Mouse (Mus musculus) neural tube, embryonic 11.5 days (tissue): ENCODE measurements around the gene Cdon. TPM values are rescaled to one million over a fixed set of nuclear protein-coding genes. Genes with fewer than 3 reads are reported as not detected.

ENCODE experiments used
- ATAC-seq: fragments of 200-750 bp; cut with Nextera tagmentation; 2 replicates; pipeline ENCODE4 v1.8.0; 2017; ENCODE audit warnings: moderate number of reproducible peaks, mild to moderate bottlenecking, moderate TSS enrichment, moderate library complexity; ENCODE audit not compliant: insufficient read depth, low FRiP score, low TSS enrichment
- DNase-seq: peaks from one replicate; pipeline ENCODE4 v3.0.0-alpha.2; 2015; ENCODE audit warnings: low spot score
- H3K27ac ChIP-seq: fragments of 300-500 bp; sonication (generic); 2 replicates; pipeline ENCODE4 v1.5.1; 2014; ENCODE audit warnings: low read depth, mild to moderate bottlenecking, low read length
- H3K27me3 ChIP-seq: fragments of 300-500 bp; sonication (generic); 2 replicates; pipeline ENCODE4 v1.6.1; 2014; ENCODE audit warnings: mild to moderate bottlenecking, low read length, mixed read lengths; ENCODE audit not compliant: control insufficient read depth, insufficient read depth
- H3K36me3 ChIP-seq: fragments of 300-500 bp; sonication (generic); 2 replicates; pipeline ENCODE4 v1.6.1; 2014; ENCODE audit warnings: mild to moderate bottlenecking, low read length, moderate library complexity, mixed read lengths; ENCODE audit not compliant: control insufficient read depth, insufficient read depth
- H3K4me1 ChIP-seq: fragments of 300-500 bp; sonication (generic); 2 replicates; pipeline ENCODE4 v1.6.1; 2014; ENCODE audit warnings: low read length, mixed read lengths; ENCODE audit not compliant: control insufficient read depth, insufficient read depth
- H3K4me2 ChIP-seq: fragments of 300-500 bp; sonication (generic); 2 replicates; pipeline ENCODE4 v1.6.1; 2014; ENCODE audit warnings: low read depth, mild to moderate bottlenecking, moderate library complexity
- H3K4me3 ChIP-seq: fragments of 300-500 bp; sonication (generic); 2 replicates; pipeline ENCODE4 v1.5.1; 2014; ENCODE audit warnings: low read depth, low read length
- H3K9ac ChIP-seq: fragments of 300-500 bp; sonication (generic); 2 replicates; pipeline ENCODE4 v1.6.1; 2014; ENCODE audit warnings: mild to moderate bottlenecking, low read length
- H3K9me3 ChIP-seq: fragments of 300-500 bp; sonication (generic); 2 replicates; pipeline ENCODE4 v1.6.1; 2016; ENCODE audit warnings: low read length; ENCODE audit not compliant: control insufficient read depth
- WGBS: fragments of 180-500 bp; shearing (Covaris S2); extraction: QIAGEN DNeasy Blood & Tissue Kit; methylation state at CpG from one replicate; pipeline ENCODE4 v1.1.7; 2014; 5-methylcytosine and 5-hydroxymethylcytosine counted together
- polyA plus RNA-seq: library from polyadenylated mRNA; unstranded; fragments of >200 nt; fragmentation: Nextera tagmentation; extraction: Ambion mirVana; gene quantifications from 2 replicates; pipeline ENCODE4 v1.2.1, GENCODE M21; 2014

Cdon gene
- polyA plus RNA-seq, 1 experiment from 2014 or later = 8.5 TPM

- Histone ChIP-seq H3K4me2 (no peak overlapping the region), H3K27me3 (no peaks in the 10 kb centered on the region), H3K36me3 (no peaks in the 10 kb centered on the region), H3K27ac (no peak overlapping the region), H3K4me1 (no peaks in the 10 kb centered on the region), H3K4me3 (no peak overlapping the region), H3K9ac (no peak overlapping the region), H3K9me3 (no peaks in the 10 kb centered on the region)
- no peak for DNase-seq
- ATAC-seq = no peak
- 26% methylated on average over 4 of the region's 4 CpGs for WGBS
These were observed 74.0 kb downstream of the Cdon start for GRCm38 (mm10) chr9:35494937-35495336.

GRCm38 (mm10) chr9:35495471-35495870 lies 74.5 kb downstream of the Cdon start:
- Histone ChIP-seq H3K4me3 (no peak overlapping the region), H3K9me3 (no peaks in the 10 kb centered on the region), H3K4me2 (no peak overlapping the region), H3K27me3 (no peaks in the 10 kb centered on the region), H3K4me1 (no peaks in the 10 kb centered on the region), H3K36me3 (no peaks in the 10 kb centered on the region), H3K9ac (no peak overlapping the region), H3K27ac (no peak overlapping the region)
- ATAC-seq (no peak), DNase-seq (no peak)
- 67% methylated on average over 3 of the region's 3 CpGs for WGBS

- H3K36me3 ChIP-seq = no peaks in the 10 kb centered on the region
- WGBS = 87% methylated on average over 6 of the region's 6 CpGs
- ATAC-seq (no peak), DNase-seq (no peak)
- no peak overlapping the region for H3K27ac ChIP-seq
- H3K4me2 ChIP-seq = no peak overlapping the region
- H3K4me3 ChIP-seq = no peak overlapping the region
- no peaks in the 10 kb centered on the region for H3K27me3 ChIP-seq
- H3K4me1 ChIP-seq = no peaks in the 10 kb centered on the region
- H3K9ac ChIP-seq = no peak overlapping the region
- H3K9me3 ChIP-seq = no peaks in the 10 kb centered on the region
These were observed 79.0 kb downstream of the Cdon start for GRCm38 (mm10) chr9:35499946-35500345.

GRCm38 (mm10) chr9:35502361-35503000 lies 81.6 kb downstream of the Cdon start:
- H3K4me3 ChIP-seq = no peak overlapping the region
- no peak overlapping the region for H3K4me2 ChIP-seq
- no peaks in the 10 kb centered on the region for H3K36me3 ChIP-seq
- no peaks in the 10 kb centered on the region for H3K4me1 ChIP-seq
- WGBS = 88% methylated on average over 10 of the region's 10 CpGs
- no peak overlapping the region for H3K27ac ChIP-seq
- H3K9ac ChIP-seq = no peak overlapping the region
- DNase-seq (no peak), ATAC-seq (no peak)
- no peaks in the 10 kb centered on the region for H3K27me3 ChIP-seq
- H3K9me3 ChIP-seq = no peaks in the 10 kb centered on the region

GRCm38 (mm10) chr9:35508234-35508633 lies 87.3 kb downstream of the Cdon start:
- H3K9me3 ChIP-seq = no peaks in the 10 kb centered on the region
- H3K4me1 ChIP-seq = no peaks in the 10 kb centered on the region
- ATAC-seq (no peak), DNase-seq (no peak)
- 72% methylated on average over 8 of the region's 8 CpGs for WGBS
- H3K27me3 ChIP-seq = no peaks in the 10 kb centered on the region
- H3K9ac ChIP-seq = no peak overlapping the region
- H3K4me2 ChIP-seq = no peak overlapping the region
- no peaks in the 10 kb centered on the region for H3K36me3 ChIP-seq
- H3K4me3 ChIP-seq = no peak overlapping the region
- no peak overlapping the region for H3K27ac ChIP-seq

GRCm38 (mm10) chr9:35513900-35514299 lies 93.0 kb downstream of the Cdon start:
- WGBS = 77% methylated on average over 4 of the region's 4 CpGs
- Histone ChIP-seq H3K36me3 (no peaks in the 10 kb centered on the region), H3K4me1 (no peaks in the 10 kb centered on the region), H3K9me3 (no peaks in the 10 kb centered on the region), H3K27me3 (no peaks in the 10 kb centered on the region), H3K4me2 (no peak overlapping the region), H3K9ac (no peak overlapping the region), H3K4me3 (no peak overlapping the region), H3K27ac (no peak overlapping the region)
- no peak for DNase-seq
- ATAC-seq = no peak

GRCm38 (mm10) chr9:35516182-35516581 lies 95.3 kb downstream of the Cdon start:
- no peak overlapping the region for H3K4me3 ChIP-seq
- no peaks in the 10 kb centered on the region for H3K4me1 ChIP-seq
- 82% methylated on average over 5 of the region's 5 CpGs for WGBS
- H3K4me2 ChIP-seq = no peak overlapping the region
- H3K9ac ChIP-seq = no peak overlapping the region
- DNase-seq = no peak
- no peaks in the 10 kb centered on the region for H3K27me3 ChIP-seq
- no peaks in the 10 kb centered on the region for H3K9me3 ChIP-seq
- no peak for ATAC-seq
- no peak overlapping the region for H3K27ac ChIP-seq
- H3K36me3 ChIP-seq = no peaks in the 10 kb centered on the region

- no peaks in the 10 kb centered on the region for H3K4me1 ChIP-seq
- no peaks in the 10 kb centered on the region for H3K27me3 ChIP-seq
- no peak overlapping the region for H3K4me3 ChIP-seq
- WGBS = 94% methylated on average over 16 of the region's 16 CpGs
- H3K36me3 ChIP-seq = no peaks in the 10 kb centered on the region
- no peak overlapping the region for H3K27ac ChIP-seq
- ATAC-seq = no peak
- no peak overlapping the region for H3K9ac ChIP-seq
- no peaks in the 10 kb centered on the region for H3K9me3 ChIP-seq
- DNase-seq = no peak
- H3K4me2 ChIP-seq = no peak overlapping the region
These were observed 95.8 kb downstream of the Cdon start for GRCm38 (mm10) chr9:35516711-35517110.

- no peaks in the 10 kb centered on the region for H3K4me1 ChIP-seq
- DNase-seq = no peak
- H3K9ac ChIP-seq = no peak within 1 kb of the TSS
- H3K27me3 ChIP-seq = no peaks in the 10 kb centered on the region
- H3K9me3 ChIP-seq = no peaks in the 10 kb centered on the region
- H3K36me3 ChIP-seq = no peaks in the 10 kb centered on the region
- 77% methylated on average over 3 of the region's 3 CpGs for WGBS
- H3K4me2 ChIP-seq = no peak within 1 kb of the TSS
- H3K27ac ChIP-seq = no peak within 1 kb of the TSS
- no peak within 1 kb of the TSS for H3K4me3 ChIP-seq
- ATAC-seq = no peak
These were observed 97.2 kb downstream of the Cdon start, which contains the start of gene Gm1113 for GRCm38 (mm10) chr9:35518169-35518568. Gene Gm1113, minus strand, starts transcription at chr9:35518269.
